Mouse (Mus musculus) midbrain, embryonic 11.5 days (tissue): ENCODE data around the gene Pkp3. TPM values are rescaled to one million over a fixed set of nuclear protein-coding genes. Genes with fewer than 3 reads are reported as not detected.

Experiments
- ATAC-seq: fragments of 200-750 bp; cut with Nextera tagmentation; 2 replicates; pipeline ENCODE4 v1.8.0; 2017; ENCODE audit warnings: moderate TSS enrichment, moderate library complexity; ENCODE audit not compliant: low FRiP score
- DNase-seq: peaks from one replicate; pipeline ENCODE4 v3.0.0; 2015; ENCODE audit warnings: low spot score; ENCODE audit errors: missing footprints
- H3K27ac ChIP-seq: fragments of 300-500 bp; sonication (generic); 2 replicates; pipeline ENCODE4 v1.5.1; 2014; ENCODE audit warnings: low read depth, low read length
- H3K27me3 ChIP-seq: fragments of 300-500 bp; sonication (generic); 2 replicates; pipeline ENCODE4 v1.6.1; 2014; ENCODE audit warnings: mild to moderate bottlenecking, low read length, moderate library complexity, mixed read lengths; ENCODE audit not compliant: control insufficient read depth, insufficient read depth
- H3K36me3 ChIP-seq: fragments of 300-500 bp; sonication (generic); 2 replicates; pipeline ENCODE4 v1.6.1; 2014; ENCODE audit warnings: mild to moderate bottlenecking, low read length, moderate library complexity, mixed read lengths; ENCODE audit not compliant: control insufficient read depth, insufficient read depth
- H3K4me1 ChIP-seq: fragments of 300-500 bp; sonication (generic); 2 replicates; pipeline ENCODE4 v1.6.1; 2014; ENCODE audit warnings: low read length; ENCODE audit not compliant: control insufficient read depth, insufficient read depth
- H3K4me2 ChIP-seq: fragments of 300-500 bp; sonication (generic); 2 replicates; pipeline ENCODE4 v1.6.1; 2014; ENCODE audit warnings: mild to moderate bottlenecking, moderate library complexity
- H3K4me3 ChIP-seq: fragments of 300-500 bp; sonication (generic); 2 replicates; pipeline ENCODE4 v1.5.1; 2014; ENCODE audit warnings: low read depth, low read length
- H3K9ac ChIP-seq: fragments of 300-500 bp; sonication (generic); 2 replicates; pipeline ENCODE4 v1.6.1; 2014; ENCODE audit warnings: low read length
- H3K9me3 ChIP-seq: fragments of 300-500 bp; sonication (generic); 2 replicates; pipeline ENCODE4 v1.6.1; 2016; ENCODE audit warnings: low read length; ENCODE audit not compliant: control insufficient read depth
- WGBS: fragments of 180-500 bp; shearing (Covaris S2); extraction: QIAGEN DNeasy Blood & Tissue Kit; methylation state at CpG from one replicate; pipeline ENCODE4 v1.1.7; 2014; 5-methylcytosine and 5-hydroxymethylcytosine counted together
- polyA plus RNA-seq: library from polyadenylated mRNA; unstranded; fragments of >200 nt; fragmentation: Nextera tagmentation; extraction: Ambion mirVana; gene quantifications from 2 replicates; pipeline ENCODE4 v1.2.1, GENCODE M21; 2014

Pkp3 gene
- polyA plus RNA-seq, 1 experiment from 2014 or later, result 0.82 TPM

DNA sequence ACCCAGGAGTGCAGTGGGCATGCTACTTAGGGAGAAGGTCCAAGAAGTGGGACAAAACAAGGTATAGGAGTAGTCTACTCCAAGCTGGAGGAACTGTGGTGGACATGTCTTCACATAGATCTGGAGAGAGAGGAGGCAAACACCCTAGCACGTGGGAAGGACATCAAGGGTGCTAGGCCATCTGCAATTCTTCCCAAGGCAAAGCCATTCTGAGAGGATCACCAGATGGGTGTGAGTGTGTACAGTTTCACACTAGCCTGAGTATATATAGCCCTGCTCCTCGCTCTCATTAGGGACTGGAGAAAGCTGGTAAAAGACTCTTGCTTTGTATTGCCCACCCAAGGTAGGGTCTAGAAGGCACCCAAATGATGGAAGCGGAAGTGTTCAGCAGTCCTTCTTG, 14.7 kb upstream of the Pkp3 start:
- 89% methylated on average over 3 of the region's 3 CpGs for WGBS
- Histone ChIP-seq H3K27me3 (no peaks in the 10 kb centered on the region), H3K4me3 (no peak overlapping the region), H3K9ac (no peak overlapping the region), H3K4me1 (peaks cover 11% of the 10 kb centered on the region), H3K4me2 (no peak overlapping the region), H3K36me3 (peaks cover 14% of the 10 kb centered on the region; the same call in 1 of the 2 replicates), H3K9me3 (no peaks in the 10 kb centered on the region), H3K27ac (no peak overlapping the region)
- DNase-seq (no peak), ATAC-seq (no peak)

- H3K27me3 ChIP-seq, result no peaks in the 10 kb centered on the region
- peaks cover 14% of the 10 kb centered on the region; the same call in 1 of the 2 replicates for H3K36me3 ChIP-seq
- no peak overlapping the region for H3K27ac ChIP-seq
- no peak overlapping the region for H3K4me2 ChIP-seq
- H3K4me1 ChIP-seq, result peaks cover 11% of the 10 kb centered on the region
- H3K9ac ChIP-seq, result no peak overlapping the region
- DNase-seq (no peak), ATAC-seq (no peak)
- no peak overlapping the region for H3K4me3 ChIP-seq
- 85% methylated on average over 7 of the region's 7 CpGs for WGBS
- H3K9me3 ChIP-seq, result no peaks in the 10 kb centered on the region
Observed at GRCm38 (mm10) chr7:141064175-141064574, 13.8 kb upstream of the Pkp3 start.

GRCm38 (mm10) chr7:141064576-141064975, 13.4 kb upstream of the Pkp3 start:
- H3K9me3 ChIP-seq, result no peaks in the 10 kb centered on the region
- H3K4me2 ChIP-seq, result no peak overlapping the region
- WGBS, result 91% methylated on average over 7 of the region's 7 CpGs
- peaks cover 11% of the 10 kb centered on the region for H3K4me1 ChIP-seq
- peaks cover 14% of the 10 kb centered on the region; the same call in 1 of the 2 replicates for H3K36me3 ChIP-seq
- H3K27ac ChIP-seq, result no peak overlapping the region
- H3K4me3 ChIP-seq, result no peak overlapping the region
- H3K27me3 ChIP-seq, result no peaks in the 10 kb centered on the region
- no peak overlapping the region for H3K9ac ChIP-seq
- DNase-seq, result no peak
- ATAC-seq, result no peak

DNA sequence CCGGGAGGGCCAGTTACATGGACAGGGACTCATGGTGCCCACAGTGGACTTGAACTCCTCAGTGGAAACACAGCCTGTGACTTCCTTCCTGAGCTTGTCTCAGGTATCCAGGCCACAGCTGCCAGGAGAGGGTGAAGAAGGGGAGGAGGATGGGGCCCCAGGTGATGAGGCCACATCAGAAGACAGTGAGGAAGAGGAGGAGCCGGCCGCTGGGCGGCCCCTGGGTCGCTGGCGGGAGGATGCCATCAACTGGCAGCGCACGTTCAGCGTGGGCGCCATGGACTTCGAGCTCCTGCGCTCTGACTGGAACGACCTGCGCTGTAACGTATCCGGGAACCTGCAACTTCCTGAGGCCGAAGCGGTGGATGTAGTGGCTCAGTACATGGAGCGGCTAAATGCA, 9.7 kb upstream of the Pkp3 start:
- H3K27me3 ChIP-seq, result peaks cover 17% of the 10 kb centered on the region
- 67% methylated on average over 19 of the region's 19 CpGs for WGBS

GRCm38 (mm10) chr7:141070058-141070862, 7.8 kb upstream of the Pkp3 start:
- Histone ChIP-seq H3K27me3 (peaks cover 17% of the 10 kb centered on the region), H3K9ac (peak overlapping the region; percentile 54), H3K4me3 (peak overlapping the region; percentile 28), H3K36me3 (0 out of 2 replicates have a peak, but pooled peaks cover 3% of the 10 kb centered on the region), H3K27ac (no peak overlapping the region), H3K9me3 (no peaks in the 10 kb centered on the region), H3K4me2 (peak overlapping the region; percentile 53), H3K4me1 (peaks cover 7% of the 10 kb centered on the region)
- DNase-seq (peak; percentile 97), ATAC-seq (peak; percentile 52)
- WGBS, result 1% methylated on average over 51 of the region's 51 CpGs

More for the DNA sequence above, 9.7 kb upstream of the Pkp3 start:
- Histone ChIP-seq H3K4me1 (peaks cover 7% of the 10 kb centered on the region), H3K4me2 (no peak overlapping the region), H3K9ac (no peak overlapping the region), H3K9me3 (no peaks in the 10 kb centered on the region), H3K4me3 (no peak overlapping the region), H3K27ac (no peak overlapping the region), H3K36me3 (peaks cover 14% of the 10 kb centered on the region; the same call in 1 of the 2 replicates)
- ATAC-seq, result no peak
- no peak for DNase-seq

- H3K36me3 ChIP-seq, result no peaks in the 10 kb centered on the region
- DNase-seq (no peak), ATAC-seq (no peak)
- peaks cover 17% of the 10 kb centered on the region for H3K27me3 ChIP-seq
- H3K27ac ChIP-seq, result no peak overlapping the region
- peaks cover 7% of the 10 kb centered on the region for H3K4me1 ChIP-seq
- no peak overlapping the region for H3K4me2 ChIP-seq
- no peaks in the 10 kb centered on the region for H3K9me3 ChIP-seq
- 35% methylated on average over 23 of the region's 23 CpGs for WGBS
- no peak overlapping the region for H3K4me3 ChIP-seq
- no peak overlapping the region for H3K9ac ChIP-seq
Observed at GRCm38 (mm10) chr7:141072017-141072745, 5.8 kb upstream of the Pkp3 start.

DNA sequence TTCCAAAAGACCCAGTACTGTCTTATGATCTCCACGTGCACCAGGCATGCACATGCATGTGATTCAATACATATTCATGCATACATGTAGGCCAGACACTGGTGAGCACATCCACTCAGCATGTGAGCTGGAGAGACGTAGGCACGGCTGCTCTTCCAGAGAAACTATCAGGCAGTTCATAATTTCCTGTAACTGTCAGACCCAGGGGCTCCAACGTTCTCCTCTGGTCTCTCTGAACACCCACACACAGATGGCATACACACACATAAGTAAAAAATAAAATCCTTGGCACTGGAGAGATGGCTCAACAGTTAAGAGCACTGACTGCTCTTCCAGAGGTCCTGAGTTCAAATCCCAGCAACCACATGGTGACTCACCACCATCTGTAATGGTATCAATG, 4.2 kb upstream of the Pkp3 start:
- H3K36me3 ChIP-seq, result no peaks in the 10 kb centered on the region
- H3K27me3 ChIP-seq, result peaks cover 17% of the 10 kb centered on the region
- WGBS, result 83% methylated on average over 4 of the region's 4 CpGs
- DNase-seq (no peak), ATAC-seq (no peak)
- H3K4me2 ChIP-seq, result no peak overlapping the region
- no peaks in the 10 kb centered on the region for H3K9me3 ChIP-seq
- no peak overlapping the region for H3K9ac ChIP-seq
- H3K27ac ChIP-seq, result no peak overlapping the region
- H3K4me1 ChIP-seq, result peaks cover 7% of the 10 kb centered on the region
- no peak overlapping the region for H3K4me3 ChIP-seq

DNA sequence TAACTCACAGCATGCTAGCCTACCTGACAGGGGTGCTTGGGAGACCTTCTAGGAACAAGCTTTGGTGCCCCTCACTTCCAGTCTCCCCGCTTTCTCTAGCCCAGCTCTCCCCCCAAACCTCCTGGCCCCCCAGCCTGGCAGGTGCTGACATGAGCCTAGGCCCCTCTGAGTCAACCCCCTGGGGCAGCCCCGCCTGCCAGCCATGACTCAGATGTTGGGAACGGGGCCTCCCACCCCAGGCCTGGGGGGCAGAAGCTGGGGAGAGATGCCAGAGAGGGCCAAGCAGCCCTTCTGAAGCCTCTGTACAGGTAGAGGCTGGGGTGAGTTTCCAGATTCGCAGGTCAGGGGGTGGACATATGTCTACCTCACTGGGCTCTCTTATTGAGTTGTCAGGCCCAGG, 858 bp downstream of the Pkp3 start:
- no peak overlapping the region for H3K9ac ChIP-seq
- DNase-seq (no peak), ATAC-seq (no peak)
- H3K27me3 ChIP-seq, result no peaks in the 10 kb centered on the region; the same call in 1 of the 2 replicates
- no peak overlapping the region for H3K4me3 ChIP-seq
- no peaks in the 10 kb centered on the region for H3K4me1 ChIP-seq
- H3K9me3 ChIP-seq, result no peaks in the 10 kb centered on the region
- H3K4me2 ChIP-seq, result no peak overlapping the region
- H3K27ac ChIP-seq, result no peak overlapping the region
- H3K36me3 ChIP-seq, result no peaks in the 10 kb centered on the region
- WGBS, result 79% methylated on average over 4 of the region's 4 CpGs
